Mouse (Mus musculus): ENCODE data around the gene Samd4b. TPM values are rescaled to one million over a fixed set of nuclear protein-coding genes. Genes with fewer than 3 reads are reported as not detected.
A peak's percentile ranks its signal among the peaks of the same experiment; 100 is the strongest.

Gene Samd4b
- polyA plus RNA-seq, 1 experiment, result 25.2 TPM

- Histone ChIP-seq H3K4me1 (ENCODE audit: control insufficient read depth, insufficient read depth, low read length) (no peaks in the 10 kb centered on the region; the same call in none of the 2 replicates), H3K27ac (ENCODE audit: control insufficient read depth, insufficient read depth, low read depth, low read length, poor library complexity) (no peak overlapping the region; the same call in 1 of the 2 replicates), H3K4me3 (replicated peaks; ENCODE audit: control insufficient read depth, low read depth, low read length) (no peak overlapping the region)
- 68% methylated on average over 5 of the region's 5 CpGs for WGBS
- TF ChIP-seq POLR2A (IDR thresholded peaks at IDR 0.05; ENCODE audit: borderline replicate concordance, control insufficient read depth, low read depth, low read length) (no peak), CTCF (IDR thresholded peaks at IDR 0.05; ENCODE audit: control insufficient read depth, insufficient read depth, low read length) (no peak)
These were observed 21.6 kb downstream of the Samd4b start for GRCm38 (mm10) chr7:28576271-28576914.

- no peak for TF ChIP-seq POLR2A (IDR thresholded peaks at IDR 0.05; ENCODE audit: borderline replicate concordance, control insufficient read depth, low read depth, low read length)
- TF ChIP-seq CTCF (IDR thresholded peaks at IDR 0.05; ENCODE audit: control insufficient read depth, insufficient read depth, low read length), result no peak
- WGBS, result 70% methylated on average over 11 of the region's 11 CpGs
- Histone ChIP-seq H3K27ac (ENCODE audit: control insufficient read depth, insufficient read depth, low read depth, low read length, poor library complexity) (no peak overlapping the region; the same call in 1 of the 2 replicates), H3K4me3 (replicated peaks; ENCODE audit: control insufficient read depth, low read depth, low read length) (no peak overlapping the region), H3K4me1 (ENCODE audit: control insufficient read depth, insufficient read depth, low read length) (no peaks in the 10 kb centered on the region; the same call in none of the 2 replicates)
These were observed 22.3 kb downstream of the Samd4b start for GRCm38 (mm10) chr7:28575597-28575996.

- peaks cover 1% of the 10 kb centered on the region; the same call in 1 of the 2 replicates for H3K4me1 ChIP-seq (ENCODE audit: control insufficient read depth, insufficient read depth, low read length)
- H3K27ac ChIP-seq (ENCODE audit: control insufficient read depth, insufficient read depth, low read depth, low read length, poor library complexity), result no peak overlapping the region
- TF ChIP-seq CTCF (IDR thresholded peaks at IDR 0.05; ENCODE audit: control insufficient read depth, insufficient read depth, low read length) (no peak), POLR2A (IDR thresholded peaks at IDR 0.05; ENCODE audit: borderline replicate concordance, control insufficient read depth, low read depth, low read length) (no peak)
These were observed 24.7 kb downstream of the Samd4b start for GRCm38 (mm10) chr7:28573236-28573635.

GRCm38 (mm10) chr7:28572689-28573088 is 25.3 kb downstream of the Samd4b start:
- no peak overlapping the region for H3K4me3 ChIP-seq (replicated peaks; ENCODE audit: control insufficient read depth, low read depth, low read length)
- WGBS, result 90% methylated on average over 5 of the region's 5 CpGs
- peaks cover 1% of the 10 kb centered on the region; the same call in 1 of the 2 replicates for H3K4me1 ChIP-seq (ENCODE audit: control insufficient read depth, insufficient read depth, low read length)
- TF ChIP-seq POLR2A (IDR thresholded peaks at IDR 0.05; ENCODE audit: borderline replicate concordance, control insufficient read depth, low read depth, low read length), result no peak
- TF ChIP-seq CTCF (IDR thresholded peaks at IDR 0.05; ENCODE audit: control insufficient read depth, insufficient read depth, low read length), result no peak
- no peak overlapping the region for H3K27ac ChIP-seq (ENCODE audit: control insufficient read depth, insufficient read depth, low read depth, low read length, poor library complexity)

More at GRCm38 (mm10) chr7:28573236-28573635, 24.7 kb downstream of the Samd4b start:
- 82% methylated on average over 3 of the region's 3 CpGs for WGBS
- H3K4me3 ChIP-seq (replicated peaks; ENCODE audit: control insufficient read depth, low read depth, low read length), result no peak overlapping the region

GRCm38 (mm10) chr7:28570982-28571682 is 26.8 kb downstream of the Samd4b start:
- TF ChIP-seq CTCF (IDR thresholded peaks at IDR 0.05; ENCODE audit: control insufficient read depth, insufficient read depth, low read length) (no peak), POLR2A (IDR thresholded peaks at IDR 0.05; ENCODE audit: borderline replicate concordance, control insufficient read depth, low read depth, low read length) (no peak)
- Histone ChIP-seq H3K4me1 (ENCODE audit: control insufficient read depth, insufficient read depth, low read length) (peaks cover 1% of the 10 kb centered on the region; the same call in 1 of the 2 replicates), H3K4me3 (replicated peaks; ENCODE audit: control insufficient read depth, low read depth, low read length) (no peak overlapping the region), H3K27ac (ENCODE audit: control insufficient read depth, insufficient read depth, low read depth, low read length, poor library complexity) (no peak overlapping the region)
- 52% methylated on average over 5 of the region's 5 CpGs for WGBS

GRCm38 (mm10) chr7:28570291-28570981 is 27.5 kb downstream of the Samd4b start:
- 71% methylated on average over 12 of the region's 12 CpGs for WGBS
- TF ChIP-seq CTCF (IDR thresholded peaks at IDR 0.05; ENCODE audit: control insufficient read depth, insufficient read depth, low read length) (no peak), POLR2A (IDR thresholded peaks at IDR 0.05; ENCODE audit: borderline replicate concordance, control insufficient read depth, low read depth, low read length) (no peak)
- Histone ChIP-seq H3K27ac (ENCODE audit: control insufficient read depth, insufficient read depth, low read depth, low read length, poor library complexity) (no peak overlapping the region), H3K4me3 (replicated peaks; ENCODE audit: control insufficient read depth, low read depth, low read length) (no peak overlapping the region), H3K4me1 (ENCODE audit: control insufficient read depth, insufficient read depth, low read length) (peaks cover 1% of the 10 kb centered on the region; the same call in 1 of the 2 replicates)

- Histone ChIP-seq H3K4me3 (replicated peaks; ENCODE audit: control insufficient read depth, low read depth, low read length) (no peak overlapping the region), H3K27ac (ENCODE audit: control insufficient read depth, insufficient read depth, low read depth, low read length, poor library complexity) (no peak overlapping the region; the same call in 1 of the 2 replicates), H3K4me1 (ENCODE audit: control insufficient read depth, insufficient read depth, low read length) (peaks cover 1% of the 10 kb centered on the region; the same call in 1 of the 2 replicates)
- TF ChIP-seq POLR2A (IDR thresholded peaks at IDR 0.05; ENCODE audit: borderline replicate concordance, control insufficient read depth, low read depth, low read length), result no peak
- TF ChIP-seq CTCF (IDR thresholded peaks at IDR 0.05; ENCODE audit: control insufficient read depth, insufficient read depth, low read length), result peak; percentile 69
These were observed 29.7 kb downstream of the Samd4b start for GRCm38 (mm10) chr7:28568253-28568652.

GRCm38 (mm10) chr7:28567539-28567938 is 30.4 kb downstream of the Samd4b start:
- no peak for TF ChIP-seq CTCF (IDR thresholded peaks at IDR 0.05; ENCODE audit: control insufficient read depth, insufficient read depth, low read length)
- no peak for TF ChIP-seq POLR2A (IDR thresholded peaks at IDR 0.05; ENCODE audit: borderline replicate concordance, control insufficient read depth, low read depth, low read length)
- WGBS, result 56% methylated on average over 4 of the region's 4 CpGs
- Histone ChIP-seq H3K27ac (ENCODE audit: control insufficient read depth, insufficient read depth, low read depth, low read length, poor library complexity) (no peak overlapping the region), H3K4me1 (ENCODE audit: control insufficient read depth, insufficient read depth, low read length) (peaks cover 1% of the 10 kb centered on the region; the same call in 1 of the 2 replicates), H3K4me3 (replicated peaks; ENCODE audit: control insufficient read depth, low read depth, low read length) (no peak overlapping the region)

Measured in bone marrow, adult 2 months (tissue).